Mouse (Mus musculus) neural tube, embryonic 10.5 days (tissue): Measurements from ENCODE around the gene Faf2.
"Not testable (repeated sequence)": the region's sequence is repeated elsewhere in the genome, so short reads cannot be mapped to it uniquely, and the experiment has no call there.

ENCODE experiments used
- DNase-seq: peaks from one replicate; pipeline ENCODE4 v3.0.0-alpha.2; 2017; ENCODE audit warnings: low spot score; ENCODE audit errors: extremely low spot score

The Faf2 gene

GRCm38 (mm10) chr13:54605426-54605825 is 16.2 kb upstream of the Faf2 start:
- DNase-seq: no peak

GRCm38 (mm10) chr13:54607204-54607603 is 14.4 kb upstream of the Faf2 start:
- no peak for DNase-seq

- no peak for DNase-seq
These were observed 13.6 kb upstream of the Faf2 start for GRCm38 (mm10) chr13:54608002-54608401.

- DNase-seq: no peak
These were observed 12.9 kb upstream of the Faf2 start for GRCm38 (mm10) chr13:54608666-54609065.

- no peak for DNase-seq
These were observed 12.3 kb upstream of the Faf2 start for GRCm38 (mm10) chr13:54609301-54609700.

- DNase-seq: no peak
These were observed 11.0 kb upstream of the Faf2 start for GRCm38 (mm10) chr13:54610613-54610971.

GRCm38 (mm10) chr13:54610972-54611754 is 10.4 kb upstream of the Faf2 start, which contains the start of gene Cltb:
Cltb (minus strand) TSS chr13:54611344.
- peak; percentile 85 for DNase-seq

GRCm38 (mm10) chr13:54613141-54613540 is 8.4 kb upstream of the Faf2 start:
- DNase-seq: not testable (repeated sequence)

GRCm38 (mm10) chr13:54616307-54616706 is 5.3 kb upstream of the Faf2 start:
- DNase-seq: no peak

GRCm38 (mm10) chr13:54616998-54617397 is 4.6 kb upstream of the Faf2 start:
- no peak for DNase-seq

GRCm38 (mm10) chr13:54621960-54622521 is 457 bp downstream of the Faf2 start:
- DNase-seq: no peak

GRCm38 (mm10) chr13:54629128-54629527 is 7.5 kb downstream of the Faf2 start:
- DNase-seq: no peak

GRCm38 (mm10) chr13:54632731-54633277 is 11.2 kb downstream of the Faf2 start:
- no peak for DNase-seq

GRCm38 (mm10) chr13:54635011-54635410 is 13.4 kb downstream of the Faf2 start:
- no peak for DNase-seq

- DNase-seq: no peak
These were observed 28.9 kb downstream of the Faf2 start for GRCm38 (mm10) chr13:54650461-54650860.

GRCm38 (mm10) chr13:54660877-54661276 is 39.3 kb downstream of the Faf2 start:
- no peak for DNase-seq

GRCm38 (mm10) chr13:54661358-54661757 is 39.8 kb downstream of the Faf2 start:
- DNase-seq: no peak

GRCm38 (mm10) chr13:54663999-54664398 is 42.4 kb downstream of the Faf2 start:
- DNase-seq: no peak

GRCm38 (mm10) chr13:54664509-54664908 is 42.9 kb downstream of the Faf2 start:
- DNase-seq: no peak

- DNase-seq: no peak
These were observed 43.5 kb downstream of the Faf2 start for GRCm38 (mm10) chr13:54665062-54665461.

- no peak for DNase-seq
These were observed 48.9 kb downstream of the Faf2 start for GRCm38 (mm10) chr13:54670491-54670890.

- DNase-seq: no peak
These were observed 54.5 kb downstream of the Faf2 start for GRCm38 (mm10) chr13:54675895-54676590.
